Mouse (Mus musculus) monocyte, adult 2 months (primary cell): ENCODE measurements at regions not wholly inside any gene's neighbourhood (a gene's known extent, or its start where the extent isn't known, plus 50 kb on each side); places are given as distances from the start of the nearest gene placed in this dataset.

ENCODE experiments used
- DNase-seq, 2 experiments: peaks; one replicate each; pipeline ENCODE4 v3.0.0; 2022; ENCODE audit warnings: low spot score in 2 of 2, low read depth in 1 of 2

DNA sequence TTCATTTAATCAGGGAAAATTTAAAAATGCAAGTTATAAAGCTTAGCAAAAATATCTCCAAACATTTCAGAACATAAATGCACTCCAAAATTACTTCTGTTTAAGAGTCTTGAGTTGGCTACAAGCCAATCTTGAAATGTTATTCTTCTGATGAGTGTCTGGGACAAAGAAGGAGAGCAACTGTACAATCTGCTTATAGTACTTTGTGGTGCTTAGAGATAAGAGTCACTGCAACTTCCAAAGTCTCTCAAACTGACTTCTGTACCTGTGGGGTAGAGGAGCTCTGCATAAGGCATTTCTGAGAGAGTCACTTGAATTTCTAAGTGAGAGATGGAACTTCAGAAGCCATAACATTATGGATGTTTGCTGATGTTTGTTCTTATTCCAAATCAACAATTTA, 374.2 kb downstream of the Gpd2 start:
- DNase-seq = no peak

GRCm38 (mm10) chr2:57613243-57613642, 375.8 kb downstream of the Gpd2 start:
- no peak for DNase-seq

DNA sequence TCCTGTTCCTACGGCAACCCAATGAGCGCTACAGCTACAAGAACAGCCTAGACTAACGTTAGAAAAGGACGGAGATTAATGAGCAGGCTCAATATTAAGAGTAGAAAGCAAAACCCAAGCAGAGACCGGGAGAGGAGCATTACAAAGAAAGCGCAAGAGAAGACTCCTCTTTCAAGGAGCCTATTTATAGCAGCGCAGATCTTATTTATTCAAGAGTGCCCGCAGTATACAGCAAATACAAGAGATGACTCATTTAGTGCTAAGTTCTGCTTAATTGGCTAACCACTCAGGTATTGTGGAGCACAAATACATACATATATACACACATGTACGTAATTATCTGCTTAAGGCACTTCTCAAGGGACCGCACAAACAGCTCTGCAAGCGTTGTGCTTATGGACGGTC, 377.2 kb downstream of the Gpd2 start:
- DNase-seq = no peak

DNA sequence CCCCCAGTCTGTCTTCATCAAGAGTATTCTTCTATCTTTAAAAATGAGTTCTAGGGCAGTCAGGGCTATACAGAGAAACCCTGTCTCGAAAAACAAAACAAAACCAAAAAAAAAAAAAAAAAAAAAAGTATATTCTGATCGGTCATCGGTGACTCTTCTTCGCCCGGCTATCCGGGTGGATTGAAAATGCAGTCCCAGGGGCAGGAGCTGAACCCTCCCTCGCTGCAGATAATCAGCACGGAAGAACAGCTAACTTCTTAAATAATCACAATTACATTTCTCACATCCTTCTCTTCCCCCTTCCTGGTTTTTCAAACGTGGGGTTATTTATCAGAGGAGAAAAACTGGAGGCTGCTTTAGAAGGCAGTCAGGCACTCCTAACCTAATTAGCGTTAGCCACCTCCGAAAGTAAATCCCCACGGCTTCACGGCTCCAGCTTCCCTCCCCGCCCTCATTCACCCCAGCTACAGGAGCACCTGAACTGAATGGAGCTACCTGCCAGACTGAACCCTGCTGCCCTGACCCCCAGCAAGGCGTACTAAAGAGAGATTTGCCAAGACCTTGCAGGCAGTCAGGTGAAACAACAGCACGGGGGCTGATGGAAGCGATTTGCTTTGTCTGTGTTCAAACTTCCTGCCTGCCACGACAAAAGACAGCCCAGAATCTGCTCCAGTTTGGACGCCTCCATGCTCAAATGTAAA, 379.2 kb downstream of the Gpd2 start:
- DNase-seq = no peak

- no peak for DNase-seq
These were observed 379.8 kb downstream of the Gpd2 start for GRCm38 (mm10) chr2:57617258-57617657.

DNA sequence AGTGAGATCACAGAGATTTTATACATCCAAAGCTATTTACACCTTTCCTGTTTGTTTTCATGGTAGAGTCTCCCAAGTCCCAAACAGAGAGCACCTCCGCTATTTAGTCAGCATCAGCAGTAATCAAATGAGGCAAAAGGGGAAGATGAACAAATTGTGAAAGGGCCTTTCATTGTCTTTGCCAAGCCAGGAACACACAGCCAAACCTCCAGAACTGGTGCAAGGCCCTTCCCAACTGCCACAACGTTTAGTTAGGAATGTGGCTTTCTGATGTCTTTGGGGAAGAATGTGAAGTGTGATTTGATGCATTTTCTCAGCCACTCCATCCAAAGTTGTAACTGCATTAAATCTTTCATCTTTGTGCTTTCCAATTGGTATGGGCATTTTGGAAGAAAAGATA, 353.6 kb upstream of the Galnt5 start:
- DNase-seq = no peak

DNA sequence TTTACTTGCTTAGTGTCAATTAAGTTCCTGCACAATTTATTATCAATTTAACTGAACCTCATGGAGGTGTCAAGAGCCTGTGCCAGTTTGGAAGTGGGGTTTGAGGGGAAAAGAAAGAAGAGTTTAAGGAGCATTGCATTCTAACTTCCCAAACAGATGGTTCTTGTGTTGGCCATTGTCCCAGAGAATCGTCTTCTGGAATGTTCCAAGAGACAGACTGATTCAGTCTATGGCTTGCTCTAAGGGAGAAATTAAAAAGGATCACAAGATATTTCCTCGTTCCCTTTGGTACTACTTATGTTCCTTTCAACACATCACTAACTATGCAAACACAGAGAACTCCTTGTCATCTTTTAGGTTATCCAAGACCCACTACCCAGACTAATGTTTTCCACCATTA, 353.1 kb upstream of the Galnt5 start:
- no peak for DNase-seq

DNA sequence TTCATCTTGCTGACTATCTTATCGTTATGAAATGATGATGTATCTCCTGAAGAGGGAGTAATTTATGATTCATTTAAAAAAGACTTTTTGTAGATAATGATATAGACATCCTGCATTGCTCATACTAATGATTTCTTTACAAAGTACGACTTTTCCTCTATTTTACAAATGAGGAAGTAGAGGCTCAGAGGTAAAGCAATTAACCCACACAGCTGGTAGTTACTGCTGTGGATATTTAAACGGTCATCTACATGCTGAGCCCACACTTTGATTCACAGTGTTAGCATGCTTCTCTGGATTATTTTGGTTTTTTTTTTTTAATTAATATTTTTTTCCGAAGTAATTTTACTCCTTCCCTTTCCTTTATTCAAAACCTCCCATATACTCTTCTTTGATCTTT, 348.7 kb upstream of the Galnt5 start:
- DNase-seq = no peak

- DNase-seq = no peak
These were observed 340.3 kb upstream of the Galnt5 start for GRCm38 (mm10) chr2:57657409-57657808.

DNA sequence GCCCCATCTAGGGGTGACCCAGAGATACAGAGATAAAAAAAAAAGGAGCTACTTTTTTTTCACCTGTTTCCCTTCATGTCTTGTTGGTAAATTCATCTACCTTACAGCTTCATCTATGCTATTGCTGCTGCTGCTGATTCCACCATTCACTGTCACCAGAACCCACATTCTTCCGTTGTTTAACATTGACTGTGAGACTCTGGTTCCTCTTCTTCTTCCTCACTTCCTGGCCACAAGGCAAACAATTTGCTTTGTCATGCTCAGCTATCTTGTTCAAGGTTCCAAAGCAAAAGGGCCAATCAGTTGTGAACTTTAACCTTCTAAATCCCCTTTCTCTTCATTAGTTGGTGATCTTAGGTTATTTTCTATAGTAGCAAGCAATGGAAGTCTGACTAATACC, 335.8 kb upstream of the Galnt5 start:
- DNase-seq = no peak

DNA sequence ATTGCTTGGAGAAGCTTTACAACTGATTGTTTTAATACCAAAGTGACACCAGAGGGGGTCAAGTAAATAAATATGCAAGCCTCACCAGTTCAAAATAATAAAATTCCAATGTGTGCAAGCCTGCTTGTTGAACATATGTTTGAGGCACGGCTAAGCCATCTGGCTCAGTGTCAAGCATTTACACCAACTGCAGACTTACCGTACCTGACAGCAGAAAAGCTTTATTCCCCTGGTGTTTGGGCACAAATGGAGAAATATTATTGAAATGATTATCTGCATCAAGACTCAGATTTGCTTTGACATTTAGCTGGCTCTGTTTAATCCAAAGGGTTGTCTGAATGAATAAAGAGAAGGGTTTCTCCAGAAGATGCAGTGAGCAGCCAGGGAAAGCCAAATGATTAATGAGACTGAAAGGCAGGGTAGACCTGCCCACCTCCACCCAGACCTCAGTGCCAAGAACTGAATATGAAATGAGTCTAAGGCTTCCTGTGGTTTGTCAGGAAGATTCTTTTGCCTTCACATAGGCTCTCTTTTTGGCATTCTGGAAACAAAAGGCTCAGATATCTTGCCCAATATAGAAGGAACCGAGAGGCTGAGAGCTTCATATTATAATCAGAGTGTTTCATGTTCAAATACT, 325.6 kb upstream of the Galnt5 start:
- DNase-seq = no peak

DNA sequence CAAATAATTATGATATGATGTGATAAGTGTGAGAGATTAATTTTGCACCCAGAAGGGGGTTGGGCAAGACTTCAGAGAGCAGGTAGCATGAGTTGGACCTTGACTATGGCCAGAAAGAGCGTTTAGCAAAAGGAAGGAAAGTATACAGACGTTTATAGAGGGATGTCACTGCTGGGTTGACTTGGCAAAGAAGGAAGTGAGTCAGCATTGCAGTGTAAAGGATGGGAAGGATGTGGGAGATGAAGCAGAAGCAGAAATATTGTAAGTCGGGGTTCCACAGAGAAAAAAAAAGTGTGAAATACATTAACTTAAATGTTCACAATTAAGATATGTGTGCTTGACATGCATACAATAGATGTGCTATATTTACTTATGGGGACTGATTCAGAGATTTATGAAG, 307.8 kb upstream of the Galnt5 start:
- DNase-seq = no peak

DNA sequence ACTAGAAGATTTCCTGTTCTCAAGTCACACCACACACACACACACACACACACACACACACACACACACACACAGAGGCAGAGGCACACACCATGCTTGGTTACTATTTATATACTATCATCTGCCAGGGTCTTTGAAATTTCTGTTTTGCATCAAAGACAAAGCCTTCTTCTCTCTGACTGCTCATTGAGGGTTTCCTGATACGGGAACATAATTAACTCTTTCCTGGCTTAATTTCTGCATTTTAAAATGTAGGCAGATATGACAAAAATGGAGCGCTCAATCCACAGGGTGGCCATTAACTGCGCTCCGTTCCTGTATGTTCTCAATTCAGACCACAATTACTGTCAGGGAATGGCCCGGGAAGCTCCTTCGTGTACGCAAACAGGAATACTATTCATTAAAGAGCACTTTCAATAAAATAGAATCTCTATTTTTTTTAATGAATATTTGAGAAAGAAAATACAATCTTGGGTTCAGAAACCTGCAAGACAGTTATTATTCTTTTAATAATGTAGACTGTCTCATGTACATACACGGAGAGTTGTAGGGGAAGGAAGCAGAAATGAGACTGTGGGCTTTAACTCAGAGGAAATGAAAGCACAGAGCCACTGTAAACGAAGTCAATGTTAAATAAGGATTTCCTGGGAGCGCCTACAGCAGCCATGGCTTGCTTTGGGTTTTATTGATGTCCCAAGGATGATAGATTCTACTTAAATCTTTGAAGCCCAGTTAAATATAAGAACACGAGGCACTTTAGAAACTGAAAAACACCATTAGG, 300.5 kb upstream of the Galnt5 start:
- DNase-seq = no peak

DNA sequence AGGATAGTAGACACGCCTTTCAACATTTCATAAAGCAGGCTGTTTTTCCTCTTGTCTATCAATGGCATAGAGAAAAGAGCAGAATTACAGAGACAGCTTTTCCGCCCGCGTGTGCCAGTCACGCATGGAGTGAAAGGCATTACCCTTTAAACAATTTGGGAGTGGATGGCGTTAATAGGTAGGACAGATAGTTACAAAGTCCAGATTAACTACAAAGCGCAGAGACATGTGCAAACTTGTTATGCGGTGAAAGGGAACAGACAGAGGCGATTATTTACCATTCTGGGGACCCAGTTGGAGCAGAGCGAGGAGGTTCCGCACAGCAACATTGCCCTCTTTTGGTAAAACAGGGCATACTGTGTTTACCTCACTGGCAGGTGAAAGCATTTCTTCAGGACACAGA, 299.0 kb upstream of the Galnt5 start:
- no peak for DNase-seq

DNA sequence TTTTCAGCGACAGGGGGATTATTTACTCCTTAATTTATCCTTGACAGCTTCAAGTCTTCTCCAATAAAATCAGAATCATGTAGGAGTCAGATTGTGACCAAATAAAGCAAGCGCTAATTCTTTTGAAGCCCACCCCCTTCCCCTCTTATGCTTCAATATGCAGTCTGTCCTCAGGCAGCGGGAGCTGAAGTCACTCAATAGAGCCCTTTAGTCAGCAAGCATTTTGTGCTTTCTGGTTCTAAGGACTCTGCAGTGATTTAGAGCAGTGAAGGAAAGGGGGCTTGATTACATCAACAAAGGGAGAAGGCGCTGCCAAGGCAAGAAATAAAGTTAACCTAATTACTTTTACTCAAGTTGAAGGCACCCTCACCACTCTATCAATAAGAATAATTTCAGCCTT, 298.5 kb upstream of the Galnt5 start:
- DNase-seq = no peak

- DNase-seq = no peak
These were observed 280.8 kb upstream of the Galnt5 start for GRCm38 (mm10) chr2:57716754-57717510.
